Mouse (Mus musculus) CH12.LX (cell line): ENCODE results near the gene Ifi27. TPM values are rescaled to one million over a fixed set of nuclear protein-coding genes. Genes with fewer than 3 reads are reported as not detected.

Experiments used
- DNase-seq: peaks from one replicate; pipeline ENCODE4 v3.0.0-alpha.2; 2013; ENCODE audit errors: extremely low read depth
- H3K27ac ChIP-seq: 2 replicates; pipeline ENCODE4 v1.5.1; 2012; ENCODE audit warnings: low read depth, mild to moderate bottlenecking, control low read depth, moderate library complexity; ENCODE audit not compliant: insufficient read depth
- H3K27me3 ChIP-seq: replicated peaks from 2 replicates; pipeline ENCODE3; 2012; ENCODE audit warnings: inconsistent platforms
- H3K36me3 ChIP-seq, 2 experiments: replicated peaks in 1 of 2; 2 replicates each; pipeline versions ENCODE3 to v1.6.1; 2012; ENCODE audit warnings: inconsistent platforms in 1 of 2, low read length in 1 of 2, mild to moderate bottlenecking in 1 of 2, mixed read lengths in 1 of 2, moderate library complexity in 1 of 2; ENCODE audit not compliant: control insufficient read depth in 1 of 2, insufficient read depth in 1 of 2
- H3K4me1 ChIP-seq, 2 experiments: 2 replicates each; pipeline ENCODE4 v1.6.1; 2012; ENCODE audit warnings: inconsistent platforms in 1 of 2, moderate library complexity in 1 of 2; ENCODE audit not compliant: insufficient read depth in 2 of 2, control insufficient read depth in 1 of 2
- H3K4me2 ChIP-seq: 2 replicates; pipeline ENCODE4 v1.6.1; 2012; ENCODE audit warnings: low read depth, mild to moderate bottlenecking, control low read depth; ENCODE audit not compliant: poor library complexity, insufficient read depth, severe bottlenecking
- H3K4me3 ChIP-seq, 3 experiments: fragments of 150-350 bp in 1 of 3; sonication (generic) in 1 of 3; replicated peaks in 1 of 3; 2 replicates each; pipeline versions ENCODE3 to v1.5.1; 2011 to 2012; ENCODE audit warnings: low read depth in 2 of 3, low read length in 2 of 3, mild to moderate bottlenecking in 2 of 3, moderate library complexity in 2 of 3, control low read depth in 1 of 3, improper control_type of control experiment in 1 of 3, inconsistent platforms in 1 of 3, mixed read lengths in 1 of 3; ENCODE audit not compliant: poor library complexity in 1 of 3
- H3K79me2 ChIP-seq: replicated peaks from 2 replicates; pipeline ENCODE4 v1.6.1; 2012; ENCODE audit warnings: mild to moderate bottlenecking, moderate library complexity; ENCODE audit not compliant: control insufficient read depth, poor library complexity, insufficient read depth, severe bottlenecking; ENCODE audit errors: extremely low read depth
- H3K9ac ChIP-seq: 2 replicates; pipeline ENCODE4 v1.6.1; 2012; ENCODE audit warnings: low read depth, mild to moderate bottlenecking, control low read depth, moderate library complexity; ENCODE audit not compliant: insufficient read depth
- H3K9me3 ChIP-seq: replicated peaks from 2 replicates; pipeline ENCODE3; 2012; ENCODE audit warnings: low read length, inconsistent platforms, mixed read lengths
- BHLHE40 ChIP-seq: IDR thresholded peaks from 2 replicates; pipeline ENCODE4 v1.6.1; 2011; ENCODE audit warnings: mild to moderate bottlenecking, low read depth, low read length, improper control_type of control experiment
- CHD1 ChIP-seq: IDR thresholded peaks from 2 replicates; pipeline ENCODE4 v1.6.1; 2012; ENCODE audit warnings: low read depth, low read length, improper control_type of control experiment, inconsistent platforms
- CHD2 ChIP-seq: IDR thresholded peaks from 2 replicates; pipeline ENCODE4 v1.6.1; 2011; ENCODE audit warnings: low read length, improper control_type of control experiment
- E2F4 ChIP-seq: IDR thresholded peaks from 2 replicates; pipeline ENCODE4 v1.6.1; 2011; ENCODE audit warnings: low read depth, low read length, improper control_type of control experiment; ENCODE audit not compliant: insufficient replicate concordance
- ELF1 ChIP-seq: IDR thresholded peaks from 2 replicates; pipeline ENCODE4 v1.6.1; 2014; ENCODE audit warnings: low read depth, mild to moderate bottlenecking, inconsistent platforms, low read length, improper control_type of control experiment
- EP300 ChIP-seq: IDR thresholded peaks from 2 replicates; pipeline ENCODE4 v1.6.1; 2011; ENCODE audit warnings: low read length, improper control_type of control experiment
- ETS1 ChIP-seq: conservative IDR thresholded peaks from 2 replicates; pipeline ENCODE4 v1.6.1; 2012; ENCODE audit warnings: low read depth, mild to moderate bottlenecking, inconsistent platforms, low read length, improper control_type of control experiment, moderate library complexity
- HCFC1 ChIP-seq: IDR thresholded peaks from 2 replicates; pipeline ENCODE4 v1.6.1; 2012; ENCODE audit warnings: low read depth, mild to moderate bottlenecking, inconsistent platforms, low read length, improper control_type of control experiment
- IRF4 ChIP-seq: IDR thresholded peaks from 2 replicates; pipeline ENCODE4 v1.6.1; 2014; ENCODE audit warnings: low read depth, mild to moderate bottlenecking, inconsistent platforms, low read length, improper control_type of control experiment
- KAT2A ChIP-seq: IDR thresholded peaks from 2 replicates; pipeline ENCODE4 v1.6.1; 2012; ENCODE audit warnings: low read length, improper control_type of control experiment, inconsistent platforms; ENCODE audit not compliant: insufficient replicate concordance
- MAFK ChIP-seq: IDR thresholded peaks from 2 replicates; pipeline ENCODE4 v1.6.1; 2011; ENCODE audit warnings: low read length, improper control_type of control experiment; ENCODE audit not compliant: insufficient replicate concordance
- MAX ChIP-seq: IDR thresholded peaks from 2 replicates; pipeline ENCODE4 v1.6.1; 2011; ENCODE audit warnings: low read length, improper control_type of control experiment
- MAZ ChIP-seq: IDR thresholded peaks from 2 replicates; pipeline ENCODE4 v1.6.1; 2012; ENCODE audit warnings: low read depth, mild to moderate bottlenecking, inconsistent platforms, low read length, improper control_type of control experiment, moderate library complexity
- MEF2A ChIP-seq: IDR thresholded peaks from 2 replicates; pipeline ENCODE4 v1.6.1; 2014; ENCODE audit warnings: low read depth, mild to moderate bottlenecking, inconsistent platforms, low read length, improper control_type of control experiment, borderline replicate concordance
- MXI1 ChIP-seq: IDR thresholded peaks from 2 replicates; pipeline ENCODE4 v1.6.1; 2011; ENCODE audit warnings: mild to moderate bottlenecking, low read depth, low read length, improper control_type of control experiment
- MYC ChIP-seq: IDR thresholded peaks from 2 replicates; pipeline ENCODE4 v1.6.1; 2011; ENCODE audit warnings: low read depth, mild to moderate bottlenecking, improper control_type of control experiment, low read length
- NRF1 ChIP-seq: IDR thresholded peaks from 2 replicates; pipeline ENCODE4 v1.6.1; 2014; ENCODE audit warnings: low read depth, mild to moderate bottlenecking, inconsistent platforms, low read length, improper control_type of control experiment, moderate library complexity
- PAX5 ChIP-seq: IDR thresholded peaks from 2 replicates; pipeline ENCODE4 v1.6.1; 2012; ENCODE audit warnings: low read length, inconsistent platforms, mixed read lengths
- POLR2A ChIP-seq: IDR thresholded peaks from 2 replicates; pipeline ENCODE4 v1.6.1; 2011; ENCODE audit warnings: low read depth, mild to moderate bottlenecking, improper control_type of control experiment, low read length
- POLR2AphosphoS2 ChIP-seq: IDR thresholded peaks from 2 replicates; pipeline ENCODE4 v1.6.1; 2011; ENCODE audit warnings: low read depth, low read length, improper control_type of control experiment
- RAD21 ChIP-seq: IDR thresholded peaks from 2 replicates; pipeline ENCODE4 v1.6.1; 2011; ENCODE audit warnings: low read depth, mild to moderate bottlenecking, low read length, improper control_type of control experiment, moderate library complexity
- RCOR1 ChIP-seq: conservative IDR thresholded peaks from 2 replicates; pipeline ENCODE4 v1.6.1; 2012; ENCODE audit warnings: low read depth, mild to moderate bottlenecking, inconsistent platforms, low read length, improper control_type of control experiment
- SIN3A ChIP-seq: IDR thresholded peaks from 2 replicates; pipeline ENCODE4 v1.6.1; 2012; ENCODE audit warnings: low read length, improper control_type of control experiment, inconsistent platforms
- SMC3 ChIP-seq: IDR thresholded peaks from 2 replicates; pipeline ENCODE4 v1.6.1; 2011; ENCODE audit warnings: low read depth, low read length, improper control_type of control experiment
- TBP ChIP-seq: conservative IDR thresholded peaks from 2 replicates; pipeline ENCODE4 v1.6.1; 2011; ENCODE audit warnings: low read depth, low read length, improper control_type of control experiment
- TCF12 ChIP-seq: IDR thresholded peaks from 2 replicates; pipeline ENCODE4 v1.6.1; 2014; ENCODE audit warnings: low read depth, mild to moderate bottlenecking, inconsistent platforms, low read length, improper control_type of control experiment
- UBTF ChIP-seq: IDR thresholded peaks from 2 replicates; pipeline ENCODE4 v1.6.1; 2012; ENCODE audit warnings: low read depth, mild to moderate bottlenecking, inconsistent platforms, low read length, improper control_type of control experiment, moderate library complexity
- USF1 ChIP-seq: IDR thresholded peaks from 2 replicates; pipeline ENCODE4 v1.6.1; 2014; ENCODE audit warnings: low read depth, mild to moderate bottlenecking, inconsistent platforms, low read length, improper control_type of control experiment
- ZC3H11A ChIP-seq: IDR thresholded peaks from 2 replicates; pipeline ENCODE4 v1.6.1; 2012; ENCODE audit warnings: low read depth, mild to moderate bottlenecking, inconsistent platforms, low read length, improper control_type of control experiment
- ZKSCAN1 ChIP-seq: IDR thresholded peaks from 2 replicates; pipeline ENCODE4 v1.6.1; 2012; ENCODE audit warnings: low read depth, inconsistent platforms, low read length, improper control_type of control experiment, borderline replicate concordance
- ZMIZ1 ChIP-seq: IDR thresholded peaks from 2 replicates; pipeline ENCODE4 v1.6.1; 2012; ENCODE audit warnings: low read depth, mild to moderate bottlenecking, inconsistent platforms, low read length, improper control_type of control experiment
- ZNF384 ChIP-seq: IDR thresholded peaks from 2 replicates; pipeline ENCODE4 v1.6.1; 2012; ENCODE audit warnings: low read depth, low read length, improper control_type of control experiment, inconsistent platforms
- dilution Hi-C: fragments of 300-500 bp; cut with MboI; formaldehyde crosslinking; loops from 2 replicates; pipeline ENCODE4 v1.14.3; 2020; ENCODE audit warnings: low sequenced_read_pairs; ENCODE audit not compliant: extremely low pct_unique_long_range_greater_than_20kb, extremely low pct_ligation_motif_present
- in situ Hi-C: fragments of 300-500 bp; cut with MboI; formaldehyde crosslinking; loops from 3 replicates; pipeline ENCODE4 v1.14.3; 2019; ENCODE audit warnings: low sequenced_read_pairs, low pct_ligation_motif_present, low pct_unique_long_range_greater_than_20kb, mixed read lengths
- polyA plus RNA-seq: library from polyadenylated mRNA; unstranded; fragments of >175 nt; gene quantifications from 2 replicates; pipeline ENCODE4 v1.2.1, GENCODE M21; 2012; ENCODE audit warnings: low read depth; ENCODE audit not compliant: insufficient read length
- total RNA-seq, 2 experiments: library from RNA; depleted of rRNA; stranded (reverse); fragments of 300-350 nt in 1 of 2; fragments of >200 nt in 1 of 2; gene quantifications; 2 replicates each; pipeline ENCODE4 v1.2.3; 2012 to 2014

Ifi27 gene
- total and polyA plus RNA-seq, 3 experiments: 132 to 198 (median 135) TPM

DNA sequence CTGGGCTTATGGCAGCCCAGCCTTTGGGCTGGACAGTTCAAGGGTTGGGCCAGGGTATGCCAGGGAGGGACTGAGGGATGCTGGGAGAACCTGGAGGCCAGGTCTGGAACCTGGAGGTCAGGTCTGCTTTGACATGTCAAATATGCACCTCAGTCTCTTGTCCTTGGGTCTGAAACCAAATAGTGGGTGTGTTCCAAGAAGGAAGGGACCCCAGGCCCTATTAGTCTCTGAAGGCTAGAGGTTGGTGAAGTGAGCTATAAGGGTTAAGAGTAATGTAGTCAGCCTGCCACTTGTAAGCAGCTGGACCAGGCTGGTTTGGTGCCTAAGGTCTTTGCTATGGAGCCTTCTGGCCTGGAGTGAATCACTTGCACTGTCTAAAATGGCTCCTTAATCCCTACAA lies 850 bp downstream of the Ifi27 start:
- TF ChIP-seq ZNF384 (no peak), BHLHE40 (no peak), USF1 (no peak), IRF4 (no peak), TCF12 (no peak), TBP (no peak), POLR2AphosphoS2 (no peak), MXI1 (no peak), NRF1 (no peak), ELF1 (no peak), MAZ (no peak), ZMIZ1 (no peak), HCFC1 (no peak), RCOR1 (no peak), E2F4 (no peak), SMC3 (no peak)
- Histone ChIP-seq H3K4me3 (peak overlapping the region; percentile 61 to 73 (median 64)), H3K9me3 (no peaks in the 10 kb centered on the region), H3K9ac (peak overlapping the region; percentile 99), H3K27me3 (no peaks in the 10 kb centered on the region), H3K27ac (no peak overlapping the region), H3K4me2 (peak overlapping the region; percentile 80), H3K79me2 (no peaks in the 10 kb centered on the region; the same call in 1 of the 2 replicates), H3K4me1 (peaks cover 25 to 55% of the 10 kb centered on the region in 2 experiments), H3K36me3 (peaks cover 27 to 45% of the 10 kb centered on the region in 2 experiments)
- in situ Hi-C loops (no loop called here), dilution Hi-C loops (no loop called here)
- DNase-seq: no peak

- Histone ChIP-seq H3K9me3 (no peaks in the 10 kb centered on the region), H3K36me3 (peaks cover 36 to 72% of the 10 kb centered on the region in 2 experiments), H3K9ac (no peak overlapping the region; the same call in 1 of the 2 replicates), H3K27me3 (no peaks in the 10 kb centered on the region), H3K27ac (peak overlapping the region; percentile 71), H3K4me2 (0 out of 2 replicates have a peak overlapping the region, but pooled peaks have one; percentile 22), H3K79me2 (no peaks in the 10 kb centered on the region; the same call in 1 of the 2 replicates), H3K4me3 (no peak overlapping the region), H3K4me1 (peaks cover 25 to 71% of the 10 kb centered on the region in 2 experiments)
- peak; percentile 65 for DNase-seq
- in situ Hi-C loops: no loop called here
- dilution Hi-C loops: no loop called here
- no peak for TF ChIP-seq SIN3A
- no peak; the same call in 1 of the 2 replicates for TF ChIP-seq ETS1
- TF ChIP-seq BHLHE40: no peak
- TF ChIP-seq CHD2: 0 out of 2 replicates have a peak, but pooled peaks have one; percentile 28
- TF ChIP-seq TBP: no peak
- TF ChIP-seq HCFC1: no peak
- peak; percentile 7; the same call in 1 of the 2 replicates for TF ChIP-seq IRF4
- no peak for TF ChIP-seq ZNF384
- TF ChIP-seq POLR2AphosphoS2: no peak
- TF ChIP-seq ELF1: no peak
- TF ChIP-seq UBTF: no peak
- TF ChIP-seq RAD21: no peak
- TF ChIP-seq MAX: no peak
- no peak for TF ChIP-seq TCF12
- TF ChIP-seq ZKSCAN1: no peak
- no peak for TF ChIP-seq POLR2A
- TF ChIP-seq RCOR1: no peak
- TF ChIP-seq CHD1: peak; percentile 86
- no peak for TF ChIP-seq MYC
- TF ChIP-seq MEF2A: no peak
- no peak for TF ChIP-seq SMC3
- no peak for TF ChIP-seq ZC3H11A
- no peak for TF ChIP-seq KAT2A
- peak; percentile 10; the same call in 1 of the 2 replicates for TF ChIP-seq EP300
- no peak for TF ChIP-seq PAX5
- TF ChIP-seq MAFK: no peak
These were observed 3.6 kb downstream of the Ifi27 start for GRCm38 (mm10) chr12:103437601-103438000.
